Mouse (Mus musculus): ENCODE results near the gene Mgll. TPM values are rescaled to one million over a fixed set of nuclear protein-coding genes. Genes with fewer than 3 reads are reported as not detected.

Gene Mgll
- polyA plus RNA-seq, 1 experiment from 2014 or later = 4.2 TPM

DNA sequence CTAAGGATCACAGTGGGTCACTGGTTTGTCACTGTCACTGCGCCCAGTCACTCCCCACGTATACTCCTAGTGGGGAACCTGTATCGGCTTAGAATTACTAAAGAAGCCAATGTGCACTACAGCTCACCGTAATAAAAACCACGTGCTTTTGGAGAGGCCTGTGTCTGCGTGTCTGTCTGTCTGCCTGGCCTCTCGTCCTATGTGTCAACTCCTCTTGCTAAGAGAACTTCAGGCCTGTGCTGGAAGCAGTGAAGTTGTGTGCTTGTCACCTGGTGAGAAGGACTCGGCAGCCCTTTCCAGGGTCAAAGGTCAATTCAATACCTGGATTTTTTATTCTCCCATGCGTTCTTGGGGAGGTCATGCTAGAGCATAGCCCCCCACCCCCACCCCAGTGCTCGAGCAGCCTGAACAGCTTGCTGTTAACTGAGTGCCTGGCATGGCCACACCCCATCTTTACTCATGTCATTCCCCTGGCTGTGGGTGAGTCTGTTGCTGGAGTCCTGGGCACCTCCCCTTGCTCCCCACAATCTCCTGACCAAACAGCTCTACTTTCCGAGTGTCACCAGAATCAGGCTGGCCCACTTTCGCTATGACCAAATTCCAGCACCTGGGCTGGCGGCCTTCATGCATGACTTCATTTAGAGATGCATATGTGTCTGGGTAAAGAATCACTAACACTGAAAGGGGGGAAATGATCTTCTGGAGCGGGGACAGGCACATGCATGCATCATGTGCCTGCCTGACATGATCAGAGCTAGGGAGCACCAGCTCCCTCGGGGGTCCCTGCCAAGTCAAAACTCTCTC lies 104.2 kb downstream of the Mgll start:
- in situ Hi-C loops (cut with MboI; ENCODE audit: low pct_unique_long_range_greater_than_20kb) = loop anchor here (5.0 kb wide), 2 partner anchors 96 to 241 kb away; no protein-coding TSS in a partner anchor
- CTCF ChIA-PET = interaction anchor here (0.9 to 4.1 kb wide), 8 partner anchors 14 to 279 kb away, joined by 3 to 14 read pairs (median 4); partner anchors contain the start of gene Abtb1
- POLR2A ChIA-PET = interaction anchor here (0.6 to 1.2 kb wide), 2 partner anchors 23 to 180 kb away, joined by 3 read pairs; no protein-coding TSS in a partner anchor

DNA sequence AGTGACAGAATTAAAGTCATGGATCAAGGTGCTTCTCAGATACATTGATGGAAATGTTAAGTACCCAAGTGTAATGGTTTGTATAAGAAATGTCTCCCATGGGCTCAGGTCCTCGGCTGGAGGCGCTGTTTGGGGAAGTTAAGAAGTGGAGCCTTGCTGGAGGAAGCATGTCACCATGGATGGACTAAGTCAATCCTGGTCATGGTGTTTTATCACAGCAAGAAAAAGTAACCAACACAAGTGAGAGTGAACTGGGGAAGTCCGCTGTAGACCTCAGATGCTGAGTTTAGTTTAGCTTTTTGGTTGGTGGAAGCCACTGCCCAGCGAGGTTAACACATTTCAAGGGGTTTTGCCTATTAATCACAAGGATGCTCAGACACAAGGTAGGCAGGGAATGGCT lies 105.4 kb downstream of the Mgll start:
- ChIA-PET POLR2A (no interaction called here), CTCF (interaction anchor here (0.7 to 4.1 kb wide), 5 partner anchors 10 to 274 kb away, joined by 3 to 14 read pairs (median 4); no protein-coding TSS in a partner anchor)

More for the DNA sequence above, 104.2 kb downstream of the Mgll start:
- DNase-seq (ENCODE audit: low read depth, low spot score) (no peak), ATAC-seq (no peak)
- TF ChIP-seq CTCF (IDR thresholded peaks at IDR 0.05) = no peak
- H3K27me3 ChIP-seq = no peaks in the 10 kb centered on the region

DNA sequence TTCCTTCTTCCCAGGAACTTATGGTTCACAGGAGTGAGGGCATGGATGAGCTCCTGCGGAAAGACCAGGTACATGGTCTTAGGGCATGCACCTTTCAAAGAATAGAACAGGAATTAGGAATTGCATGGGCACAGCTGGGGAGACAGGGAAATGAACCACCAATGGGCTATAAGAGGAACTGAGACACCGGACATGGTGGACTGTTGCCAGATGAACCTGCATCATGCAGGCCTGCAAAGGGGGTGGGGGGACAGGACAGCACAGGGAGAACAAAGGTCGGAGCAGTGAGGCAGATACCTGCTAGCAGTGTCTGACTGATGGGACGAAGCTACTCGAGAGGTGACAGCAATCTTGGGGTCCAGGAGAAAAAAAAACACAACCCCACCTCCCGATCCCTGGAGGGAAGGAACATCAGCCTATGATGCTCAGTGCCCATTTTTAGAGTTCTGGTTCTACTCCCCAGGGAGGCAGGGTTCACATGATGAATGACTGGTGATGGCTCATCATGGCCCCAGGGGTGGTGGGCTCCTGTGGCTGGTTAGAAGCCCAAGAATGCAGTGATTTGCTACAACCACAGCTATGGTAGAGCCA lies 106.0 kb downstream of the Mgll start:
- TF ChIP-seq CTCF (IDR thresholded peaks at IDR 0.05) = no peak
- no peaks in the 10 kb centered on the region for H3K27me3 ChIP-seq
- ChIA-PET CTCF (interaction anchor here (0.7 to 4.1 kb wide), 11 partner anchors 10 to 281 kb away, joined by 3 to 18 read pairs (median 4); no protein-coding TSS in a partner anchor), POLR2A (no interaction called here)
- ATAC-seq (no peak), DNase-seq (ENCODE audit: low read depth, low spot score) (no peak)
- in situ Hi-C loops (cut with MboI; ENCODE audit: low pct_unique_long_range_greater_than_20kb) = no loop called here

More for the DNA sequence above, 105.4 kb downstream of the Mgll start:
- no peak for ATAC-seq
- H3K27me3 ChIP-seq = no peaks in the 10 kb centered on the region
- DNase-seq (ENCODE audit: low read depth, low spot score) = no peak
- no peak for TF ChIP-seq CTCF (IDR thresholded peaks at IDR 0.05)
- in situ Hi-C loops (cut with MboI; ENCODE audit: low pct_unique_long_range_greater_than_20kb) = loop anchor here (5.0 kb wide), 2 partner anchors 97 to 242 kb away; no protein-coding TSS in a partner anchor

DNA sequence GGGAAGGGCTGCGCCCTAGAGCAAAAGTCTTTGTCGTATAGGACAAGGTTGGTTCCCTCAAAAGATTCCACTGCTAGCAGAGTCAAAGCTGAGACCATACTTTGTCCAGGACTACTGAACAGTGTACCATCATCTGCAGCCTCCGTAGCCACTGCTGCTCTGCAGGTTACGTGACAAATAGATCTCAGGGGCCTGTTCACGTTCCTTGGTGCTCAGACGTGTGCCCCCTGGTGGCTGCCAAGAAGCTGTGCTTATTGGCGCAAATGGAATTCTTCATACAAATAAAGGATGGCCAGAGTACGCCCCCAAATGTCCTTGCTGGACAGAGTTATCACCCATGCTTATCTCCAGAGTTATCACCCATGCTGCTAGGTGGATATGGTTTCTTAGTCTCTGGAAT lies 107.2 kb downstream of the Mgll start:
- ChIA-PET CTCF (interaction anchor here (0.6 to 4.1 kb wide), 10 partner anchors 11 to 286 kb away, joined by 3 to 18 read pairs (median 4); no protein-coding TSS in a partner anchor), POLR2A (no interaction called here)
- no peak for DNase-seq (ENCODE audit: low read depth, low spot score)
- in situ Hi-C loops (cut with MboI; ENCODE audit: low pct_unique_long_range_greater_than_20kb) = no loop called here
- no peaks in the 10 kb centered on the region for H3K27me3 ChIP-seq
- ATAC-seq = no peak
- TF ChIP-seq CTCF (IDR thresholded peaks at IDR 0.05) = no peak

DNA sequence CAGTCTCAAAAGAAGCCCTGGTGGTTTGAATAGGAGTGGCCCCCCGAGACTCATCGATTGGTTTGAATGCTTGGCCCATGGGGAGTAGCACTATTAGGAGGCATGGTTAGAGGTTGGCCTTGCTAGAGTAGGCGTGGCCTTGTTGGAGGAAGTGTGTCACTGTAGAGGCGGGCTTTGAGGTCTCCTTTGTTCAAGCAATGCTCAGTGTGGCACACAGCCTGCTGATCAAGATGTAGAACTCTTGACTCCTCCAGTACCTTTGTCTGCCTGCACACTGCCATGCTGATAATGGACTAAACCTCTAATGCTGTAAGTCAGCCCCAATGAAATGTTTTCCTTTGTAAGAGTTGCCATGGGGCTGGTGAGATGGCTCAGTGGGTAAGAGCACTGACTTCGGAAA lies 108.5 kb downstream of the Mgll start:
- in situ Hi-C loops (cut with MboI; ENCODE audit: low pct_unique_long_range_greater_than_20kb) = no loop called here
- CTCF ChIA-PET = interaction anchor here (1.4 to 4.1 kb wide), 3 partner anchors 46 to 275 kb away, joined by 3 to 18 read pairs (median 14); no protein-coding TSS in a partner anchor
- POLR2A ChIA-PET = interaction anchor here (0.6 to 1.8 kb wide), 3 partner anchors 9 to 772 kb away, joined by 3 to 5 read pairs (median 3); partner anchors contain the start of gene Abtb1
- no peak for DNase-seq (ENCODE audit: low read depth, low spot score)
- no peaks in the 10 kb centered on the region for H3K27me3 ChIP-seq
- TF ChIP-seq CTCF (IDR thresholded peaks at IDR 0.05) = no peak
- no peak for ATAC-seq

DNA sequence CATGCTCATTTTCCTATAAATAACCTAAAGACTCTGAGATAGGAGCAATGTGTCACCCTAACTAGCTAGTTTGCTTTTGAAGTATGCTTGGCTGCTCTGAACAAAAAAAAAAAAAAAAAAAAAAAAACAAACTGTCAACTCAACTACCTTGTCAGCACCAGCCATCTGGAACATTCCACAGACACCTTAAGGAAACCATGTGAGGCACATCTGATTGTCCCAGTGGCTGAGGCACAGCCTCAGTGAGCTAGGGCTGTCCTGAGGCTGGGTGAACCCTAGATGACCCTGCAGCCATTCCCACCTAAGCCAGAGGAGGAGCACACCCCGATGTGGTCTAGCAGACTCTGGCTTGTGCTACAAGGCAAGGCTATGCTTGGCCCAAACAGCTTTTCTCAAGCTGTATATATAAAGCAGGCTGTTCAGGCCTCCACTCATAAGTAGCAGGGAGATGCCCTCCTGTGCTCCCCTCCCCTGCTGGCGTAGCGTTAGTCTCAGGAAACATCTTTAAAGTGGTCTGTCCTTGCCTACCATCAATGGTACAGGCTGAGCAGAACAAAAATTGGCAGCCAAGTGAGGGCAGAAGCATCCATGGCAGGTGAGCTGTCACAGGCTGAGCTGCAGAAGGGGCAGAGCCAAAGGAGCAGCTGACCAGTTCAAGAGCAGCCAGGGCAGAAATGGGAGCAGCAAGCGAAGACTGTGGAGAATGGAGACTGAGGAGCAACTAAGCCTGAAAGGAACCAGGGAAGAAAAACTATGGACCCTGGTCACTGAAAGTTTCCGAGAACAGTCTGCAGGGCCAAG lies 109.3 kb downstream of the Mgll start:
- no peak for ATAC-seq
- no peaks in the 10 kb centered on the region for H3K27me3 ChIP-seq
- POLR2A ChIA-PET = interaction anchor here (0.6 to 1.8 kb wide), 3 partner anchors 8 to 771 kb away, joined by 3 to 5 read pairs (median 3); partner anchors contain the start of gene Abtb1
- no peak for DNase-seq (ENCODE audit: low read depth, low spot score)
- CTCF ChIA-PET = interaction anchor here (1.4 to 1.6 kb wide), 2 partner anchors 22 to 46 kb away, joined by 3 read pairs; no protein-coding TSS in a partner anchor
- TF ChIP-seq CTCF (IDR thresholded peaks at IDR 0.05) = no peak
- in situ Hi-C loops (cut with MboI; ENCODE audit: low pct_unique_long_range_greater_than_20kb) = no loop called here

DNA sequence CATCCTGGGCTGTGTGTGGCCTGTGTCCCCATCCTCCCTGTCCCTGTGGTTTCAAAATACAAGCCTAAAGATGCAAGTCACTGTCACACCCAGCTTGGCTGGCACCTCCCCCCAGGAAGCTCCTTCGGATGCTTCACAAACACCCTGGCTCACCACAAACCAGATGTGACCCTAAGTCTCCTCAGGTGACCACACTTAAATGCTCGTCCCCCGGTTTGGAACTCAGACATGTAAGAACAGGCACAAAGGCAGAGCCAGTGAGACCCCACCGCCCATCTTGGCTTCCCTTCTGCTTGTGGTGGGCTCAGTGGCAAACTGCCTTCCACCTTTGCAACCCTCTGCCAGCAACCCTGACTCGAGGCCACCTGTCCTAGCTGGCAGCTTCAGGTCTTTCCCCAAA lies 110.8 kb downstream of the Mgll start:
- in situ Hi-C loops (cut with MboI; ENCODE audit: low pct_unique_long_range_greater_than_20kb) = no loop called here
- H3K27me3 ChIP-seq = no peaks in the 10 kb centered on the region
- CTCF ChIA-PET = interaction anchor here (1.6 kb wide), 1 partner anchor 21 kb away, joined by 3 read pairs; no protein-coding TSS in a partner anchor
- POLR2A ChIA-PET = no interaction called here
- ATAC-seq = no peak
- no peak for TF ChIP-seq CTCF (IDR thresholded peaks at IDR 0.05)
- no peak for DNase-seq (ENCODE audit: low read depth, low spot score)

DNA sequence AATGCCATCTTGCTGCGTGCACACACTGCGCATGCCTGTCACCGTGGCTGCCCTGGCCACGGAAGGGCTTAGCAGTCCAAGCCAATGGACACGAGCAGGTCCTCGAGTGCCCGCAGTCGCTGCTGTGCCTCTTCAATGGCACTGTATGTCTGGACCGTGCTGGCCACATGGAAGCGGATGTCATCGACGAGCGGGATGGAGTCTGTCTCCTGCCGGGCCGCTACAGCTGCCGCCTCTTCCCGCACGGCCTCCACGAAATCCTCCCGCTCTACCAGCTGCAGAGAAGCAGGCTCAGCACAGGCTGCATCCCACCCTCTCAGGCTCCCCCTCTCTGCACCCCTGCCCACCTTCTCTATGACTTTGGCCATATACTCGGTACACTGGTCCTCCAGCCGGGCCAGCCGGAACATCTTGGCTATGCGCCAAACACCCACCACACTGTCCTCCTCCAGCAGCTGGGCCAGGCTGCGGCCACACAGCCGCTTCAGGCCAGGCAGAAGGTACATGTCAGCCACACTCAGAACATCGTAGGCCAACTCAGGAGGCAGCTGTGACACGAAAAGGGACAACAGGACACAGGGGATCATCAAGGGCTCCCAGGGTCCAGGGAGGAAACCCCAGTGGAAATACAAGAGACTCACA lies 112.1 kb downstream of the Mgll start:
- no peak for TF ChIP-seq CTCF (IDR thresholded peaks at IDR 0.05)
- POLR2A ChIA-PET = interaction anchor here (0.6 kb wide), 1 partner anchor 10 kb away, joined by 3 read pairs; no protein-coding TSS in a partner anchor
- ATAC-seq (no peak), DNase-seq (ENCODE audit: low read depth, low spot score) (no peak)
- CTCF ChIA-PET = no interaction called here
- in situ Hi-C loops (cut with MboI; ENCODE audit: low pct_unique_long_range_greater_than_20kb) = no loop called here
- no peaks in the 10 kb centered on the region for H3K27me3 ChIP-seq

DNA sequence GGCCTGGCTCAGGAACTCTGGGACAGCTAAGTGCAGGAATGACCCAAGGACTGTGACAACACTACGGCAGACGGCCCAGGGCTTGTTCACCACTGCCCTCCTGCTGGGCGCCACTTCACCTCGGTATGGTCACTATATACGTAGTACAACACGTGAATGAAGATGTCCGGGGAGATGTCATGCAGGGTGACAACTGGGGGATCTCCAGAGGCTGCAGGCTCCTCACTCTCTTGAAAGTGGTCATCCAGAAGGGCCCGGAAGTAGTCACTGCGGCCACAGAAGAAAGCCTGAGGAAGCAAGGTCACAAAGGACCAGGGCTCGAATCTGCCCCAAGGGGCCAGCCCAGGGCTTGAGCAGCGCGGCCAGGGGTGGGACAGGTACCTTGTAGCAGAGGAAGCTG lies 113.8 kb downstream of the Mgll start:
- POLR2A ChIA-PET = no interaction called here
- H3K27me3 ChIP-seq = no peaks in the 10 kb centered on the region
- no peak for TF ChIP-seq CTCF (IDR thresholded peaks at IDR 0.05)
- CTCF ChIA-PET = interaction anchor here (1.5 kb wide), 1 partner anchor 290 kb away, joined by 4 read pairs; no protein-coding TSS in a partner anchor
- no peak for ATAC-seq
- DNase-seq (ENCODE audit: low read depth, low spot score) = no peak
- in situ Hi-C loops (cut with MboI; ENCODE audit: low pct_unique_long_range_greater_than_20kb) = no loop called here

Measured in Patski (cell line).